Mouse (Mus musculus): ENCODE results near the gene Usp29. TPM values are rescaled to one million over a fixed set of nuclear protein-coding genes. Genes with fewer than 3 reads are reported as not detected.
"Not testable (repeated sequence)": the region's sequence is repeated elsewhere in the genome, so short reads cannot be mapped to it uniquely, and the experiment has no call there.

Gene Usp29
- polyA plus RNA-seq, 1 experiment from 2014 or later, result 32.0 TPM

DNA sequence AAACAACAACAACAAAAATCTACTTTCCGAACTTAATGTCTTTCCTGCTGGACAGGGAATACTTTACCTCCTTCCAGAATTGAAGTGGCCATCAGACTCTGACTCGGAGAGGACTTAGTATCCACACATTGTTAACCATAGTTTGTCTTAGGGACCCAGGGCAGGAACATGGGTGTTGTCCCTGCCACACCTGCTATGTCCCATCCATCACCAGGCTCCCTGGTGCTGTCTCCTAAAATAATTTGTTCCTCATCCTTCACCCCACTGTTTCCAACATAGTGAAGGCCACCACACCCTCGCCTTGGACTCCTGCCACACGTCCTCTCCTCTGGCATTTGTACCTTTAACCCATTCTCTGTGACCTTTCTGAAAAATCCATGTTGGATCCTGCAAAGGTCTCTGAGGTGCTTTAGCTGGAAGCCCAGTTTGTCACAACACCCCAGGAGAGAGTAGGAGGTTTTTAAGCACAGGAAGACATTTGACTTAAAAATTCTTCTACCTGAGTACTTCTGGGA is 26.5 kb downstream of the Usp29 start:
- no peak for ATAC-seq
- no peaks in the 10 kb centered on the region for H3K27me3 ChIP-seq (replicated peaks; ENCODE audit: control insufficient read depth, insufficient read depth, low read length)
- H3K36me3 ChIP-seq (ENCODE audit: control insufficient read depth, insufficient read depth), result no peaks in the 10 kb centered on the region
- WGBS, result 81% methylated on average over 4 of the region's 4 CpGs
- no peak overlapping the region for H3K9ac ChIP-seq (replicated peaks; ENCODE audit: low read depth, low read length)
- H3K4me2 ChIP-seq (ENCODE audit: low read length), result no peak overlapping the region
- H3K4me3 ChIP-seq (replicated peaks; ENCODE audit: low read length), result no peak overlapping the region
- no peaks in the 10 kb centered on the region for H3K4me1 ChIP-seq (replicated peaks; ENCODE audit: control insufficient read depth, insufficient read depth, low read length)
- no peaks in the 10 kb centered on the region for H3K9me3 ChIP-seq (ENCODE audit: control insufficient read depth, low read length)
- no peak overlapping the region for H3K27ac ChIP-seq (ENCODE audit: low read length)

DNA sequence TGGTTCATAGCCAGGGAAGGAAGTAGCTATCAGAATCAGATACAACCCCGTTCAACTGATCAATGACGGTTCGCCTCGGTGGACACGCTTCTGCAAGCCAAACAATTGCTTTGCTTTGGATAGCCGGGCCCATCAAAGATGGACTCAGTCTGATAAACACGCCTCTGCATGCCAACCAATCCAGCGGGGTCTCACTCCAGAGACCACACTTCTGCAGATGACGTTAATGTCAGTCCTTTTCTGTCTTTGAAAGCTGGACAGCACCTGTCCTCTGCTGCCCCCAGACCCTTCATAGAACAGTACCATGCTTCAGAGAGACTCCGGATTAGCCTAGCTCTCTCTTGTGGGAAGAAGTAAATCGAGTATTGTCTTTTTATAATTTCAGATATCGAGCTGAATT is 29.3 kb downstream of the Usp29 start:
- no peak overlapping the region for H3K27ac ChIP-seq (ENCODE audit: low read length)
- no peaks in the 10 kb centered on the region for H3K4me1 ChIP-seq (replicated peaks; ENCODE audit: control insufficient read depth, insufficient read depth, low read length)
- H3K4me3 ChIP-seq (replicated peaks; ENCODE audit: low read length), result no peak overlapping the region
- no peak overlapping the region for H3K9ac ChIP-seq (replicated peaks; ENCODE audit: low read depth, low read length)
- no peaks in the 10 kb centered on the region for H3K27me3 ChIP-seq (replicated peaks; ENCODE audit: control insufficient read depth, insufficient read depth, low read length)
- no peak overlapping the region for H3K4me2 ChIP-seq (ENCODE audit: low read length)
- ATAC-seq, result no peak
- H3K36me3 ChIP-seq (ENCODE audit: control insufficient read depth, insufficient read depth), result no peaks in the 10 kb centered on the region
- WGBS, result 74% methylated on average over 12 of the region's 12 CpGs
- H3K9me3 ChIP-seq (ENCODE audit: control insufficient read depth, low read length), result no peaks in the 10 kb centered on the region

DNA sequence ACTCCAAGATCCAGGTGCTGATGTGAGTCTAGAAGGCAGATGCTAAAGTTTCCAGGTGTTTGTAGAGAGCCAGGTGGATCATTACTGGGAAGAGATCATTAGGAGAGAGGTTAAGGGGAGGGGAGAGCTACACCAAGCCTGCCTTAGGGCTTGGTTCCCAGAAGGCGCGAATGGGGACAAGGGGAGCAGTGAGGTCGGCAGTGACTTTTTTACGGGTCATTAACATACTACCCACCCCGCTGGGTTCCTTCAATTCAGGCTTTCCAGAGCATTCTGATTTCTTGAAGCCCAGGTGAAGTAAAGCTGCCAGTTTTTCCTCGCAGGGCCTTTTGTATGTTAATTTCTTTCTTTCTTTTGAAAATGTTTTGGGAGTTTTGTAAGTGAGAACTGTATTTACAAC is 29.8 kb downstream of the Usp29 start:
- Histone ChIP-seq H3K4me3 (replicated peaks; ENCODE audit: low read length) (no peak overlapping the region), H3K27me3 (replicated peaks; ENCODE audit: control insufficient read depth, insufficient read depth, low read length) (no peaks in the 10 kb centered on the region), H3K4me2 (ENCODE audit: low read length) (no peak overlapping the region), H3K9me3 (ENCODE audit: control insufficient read depth, low read length) (no peaks in the 10 kb centered on the region), H3K27ac (ENCODE audit: low read length) (no peak overlapping the region), H3K9ac (replicated peaks; ENCODE audit: low read depth, low read length) (no peak overlapping the region), H3K4me1 (replicated peaks; ENCODE audit: control insufficient read depth, insufficient read depth, low read length) (no peaks in the 10 kb centered on the region), H3K36me3 (ENCODE audit: control insufficient read depth, insufficient read depth) (no peaks in the 10 kb centered on the region)
- WGBS, result 20% methylated on average over 6 of the region's 6 CpGs
- no peak for ATAC-seq

DNA sequence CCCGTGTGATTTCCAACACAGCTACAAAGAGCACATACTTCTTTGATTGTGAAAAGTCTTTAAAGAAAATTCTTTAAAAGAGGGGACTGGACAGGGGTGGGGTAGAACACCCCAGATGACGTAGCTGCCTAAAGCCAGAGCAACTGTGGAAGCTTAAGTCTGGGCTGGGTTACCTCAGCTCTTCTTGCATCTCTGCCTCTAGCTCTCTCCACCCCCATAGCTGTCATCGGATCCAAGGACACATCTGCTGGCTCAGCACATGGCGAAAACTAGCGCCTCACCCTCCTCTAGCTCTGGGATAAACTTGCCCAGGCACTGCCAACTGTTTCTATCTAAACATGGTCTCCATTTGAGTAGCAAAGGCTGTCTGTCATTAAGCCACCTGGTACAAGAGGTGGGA is 34.9 kb downstream of the Usp29 start:
- Histone ChIP-seq H3K4me3 (replicated peaks; ENCODE audit: low read length) (no peak overlapping the region), H3K36me3 (ENCODE audit: control insufficient read depth, insufficient read depth) (no peaks in the 10 kb centered on the region), H3K9ac (replicated peaks; ENCODE audit: low read depth, low read length) (no peak overlapping the region), H3K4me2 (ENCODE audit: low read length) (no peak overlapping the region), H3K27me3 (replicated peaks; ENCODE audit: control insufficient read depth, insufficient read depth, low read length) (no peaks in the 10 kb centered on the region), H3K4me1 (replicated peaks; ENCODE audit: control insufficient read depth, insufficient read depth, low read length) (no peaks in the 10 kb centered on the region), H3K9me3 (ENCODE audit: control insufficient read depth, low read length) (no peaks in the 10 kb centered on the region), H3K27ac (ENCODE audit: low read length) (no peak overlapping the region)
- WGBS, result 65% methylated on average over 5 of the region's 5 CpGs
- ATAC-seq, result no peak

DNA sequence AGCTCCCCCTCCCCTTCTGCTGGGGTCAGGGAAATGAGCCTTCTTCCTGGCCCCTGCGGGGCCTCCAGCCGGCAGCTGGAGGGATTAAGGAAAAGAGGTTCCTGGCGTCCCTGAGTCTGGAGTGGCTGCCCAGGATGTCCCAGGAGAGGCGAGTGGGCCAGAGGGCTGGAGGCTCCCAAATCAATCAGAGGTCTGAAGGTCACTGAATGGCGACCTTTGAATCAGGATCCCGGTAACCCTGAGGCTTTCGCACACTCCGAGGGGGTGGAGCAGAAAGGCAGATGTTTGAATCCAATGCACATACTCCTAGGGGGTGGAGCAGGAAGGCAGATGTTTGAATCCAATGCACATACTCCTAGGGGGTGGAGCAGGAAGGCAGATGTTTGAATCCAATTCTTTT is 39.9 kb downstream of the Usp29 start:
- Histone ChIP-seq H3K9me3 (ENCODE audit: control insufficient read depth, low read length) (no peaks in the 10 kb centered on the region), H3K36me3 (ENCODE audit: control insufficient read depth, insufficient read depth) (no peaks in the 10 kb centered on the region), H3K4me1 (replicated peaks; ENCODE audit: control insufficient read depth, insufficient read depth, low read length) (no peaks in the 10 kb centered on the region), H3K4me2 (ENCODE audit: low read length) (no peak overlapping the region), H3K9ac (replicated peaks; ENCODE audit: low read depth, low read length) (no peak overlapping the region), H3K27me3 (replicated peaks; ENCODE audit: control insufficient read depth, insufficient read depth, low read length) (no peaks in the 10 kb centered on the region), H3K27ac (ENCODE audit: low read length) (no peak overlapping the region), H3K4me3 (replicated peaks; ENCODE audit: low read length) (no peak overlapping the region)
- WGBS, result 7% methylated on average over 8 of the region's 8 CpGs
- no peak for ATAC-seq

DNA sequence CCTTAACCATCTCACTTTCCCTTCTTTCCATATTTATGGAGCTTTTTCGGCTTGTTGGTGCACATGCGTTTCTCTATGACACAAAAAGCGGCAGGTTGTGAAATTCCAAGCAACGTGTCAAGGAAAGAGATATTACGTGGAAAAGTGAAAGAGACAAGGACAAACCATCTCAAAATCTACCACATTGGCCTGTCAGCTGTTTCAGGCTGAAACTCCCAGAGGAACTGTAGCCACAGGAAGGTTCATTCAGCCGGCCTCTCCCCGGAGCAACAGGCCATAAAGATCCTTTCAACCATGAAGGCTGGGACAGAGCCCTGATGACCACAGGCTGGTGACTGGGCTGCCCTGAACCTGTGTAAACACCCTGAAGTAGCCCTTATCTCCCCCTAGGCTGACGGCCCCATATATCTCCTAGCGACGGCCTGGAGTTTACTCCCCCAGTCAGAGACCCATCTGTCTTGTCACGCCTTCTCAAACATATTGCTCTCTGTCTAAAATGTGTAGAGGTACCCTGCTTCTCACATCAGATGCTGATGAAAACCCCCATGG is 43.6 kb downstream of the Usp29 start:
- not testable (repeated sequence) for H3K27me3 ChIP-seq (replicated peaks; ENCODE audit: control insufficient read depth, insufficient read depth, low read length); H3K4me2 ChIP-seq (ENCODE audit: low read length); H3K9ac ChIP-seq (replicated peaks; ENCODE audit: low read depth, low read length); H3K9me3 ChIP-seq (ENCODE audit: control insufficient read depth, low read length); H3K4me3 ChIP-seq (replicated peaks; ENCODE audit: low read length); H3K27ac ChIP-seq (ENCODE audit: low read length); H3K36me3 ChIP-seq (ENCODE audit: control insufficient read depth, insufficient read depth); ATAC-seq; H3K4me1 ChIP-seq (replicated peaks; ENCODE audit: control insufficient read depth, insufficient read depth, low read length)
- 75% methylated on average over 11 of the region's 11 CpGs for WGBS

DNA sequence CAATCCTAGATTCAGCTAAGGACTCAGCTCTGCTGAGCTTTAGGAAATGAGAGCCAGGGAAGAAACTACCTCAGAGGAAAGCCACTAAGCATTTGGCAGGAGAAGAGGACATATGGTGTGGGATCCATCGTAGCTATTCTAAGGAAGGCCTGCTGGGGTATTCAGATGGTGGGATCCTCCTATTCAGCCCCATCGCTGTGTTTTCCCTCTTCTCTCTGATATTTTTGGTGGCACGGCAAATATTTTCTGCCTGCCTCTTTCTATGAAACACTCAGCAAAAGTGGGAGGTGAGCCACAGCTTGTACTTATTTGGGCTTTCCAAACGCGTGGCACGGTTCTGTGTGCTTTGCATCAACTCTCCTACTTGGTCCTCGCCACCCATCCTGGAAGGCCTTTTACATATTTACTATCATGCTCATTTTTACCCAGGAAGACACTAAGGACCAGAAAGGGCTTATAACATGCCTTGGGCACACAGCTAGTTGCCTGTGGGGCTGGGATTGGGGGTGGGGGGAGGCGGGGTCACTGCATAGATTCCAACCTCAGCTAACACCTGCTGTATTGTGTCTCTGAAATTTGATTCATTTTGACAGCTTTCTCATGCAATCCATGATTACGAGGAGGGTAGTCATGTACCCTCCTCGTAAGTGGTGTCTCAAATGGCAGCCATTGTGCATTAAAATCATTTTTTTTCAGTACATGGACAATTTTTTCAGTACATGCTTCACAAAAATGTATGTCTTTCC is 46.1 kb downstream of the Usp29 start:
- H3K27ac ChIP-seq (ENCODE audit: low read length), result 0 out of 2 replicates have a peak overlapping the region, but pooled peaks have one; percentile 39
- peak; percentile 76 for ATAC-seq

DNA sequence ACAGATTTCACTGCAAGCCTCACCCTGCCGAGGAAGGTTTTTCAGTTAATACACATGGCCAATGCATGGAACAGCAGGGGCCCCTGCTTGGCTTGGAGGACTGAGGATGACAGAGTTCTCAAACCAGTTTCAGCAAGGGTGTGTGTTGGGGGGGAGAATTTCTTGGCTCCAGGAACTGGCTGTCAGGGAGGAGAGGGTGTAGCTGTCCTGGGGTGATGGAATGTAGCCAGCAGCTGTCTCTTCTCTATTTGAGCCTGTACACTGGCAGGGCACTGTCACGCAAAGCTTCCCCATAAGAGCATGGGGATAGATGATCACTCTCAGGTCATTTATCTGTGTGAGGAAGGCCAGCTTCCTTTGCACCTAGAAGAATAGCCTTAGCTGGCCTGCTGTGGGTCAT is 46.7 kb downstream of the Usp29 start:
- H3K9me3 ChIP-seq (ENCODE audit: control insufficient read depth, low read length), result no peaks in the 10 kb centered on the region
- no peak overlapping the region for H3K4me3 ChIP-seq (replicated peaks; ENCODE audit: low read length)
- WGBS, result 50% methylated on average over 2 of the region's 2 CpGs
- no peak overlapping the region for H3K27ac ChIP-seq (ENCODE audit: low read length)
- H3K4me2 ChIP-seq (ENCODE audit: low read length), result no peak overlapping the region
- H3K27me3 ChIP-seq (replicated peaks; ENCODE audit: control insufficient read depth, insufficient read depth, low read length), result no peaks in the 10 kb centered on the region
- peaks cover 16% of the 10 kb centered on the region for H3K4me1 ChIP-seq (replicated peaks; ENCODE audit: control insufficient read depth, insufficient read depth, low read length)
- H3K36me3 ChIP-seq (ENCODE audit: control insufficient read depth, insufficient read depth), result no peaks in the 10 kb centered on the region
- H3K9ac ChIP-seq (replicated peaks; ENCODE audit: low read depth, low read length), result no peak overlapping the region
- ATAC-seq, result no peak

More for the DNA sequence above, 46.1 kb downstream of the Usp29 start:
- H3K4me2 ChIP-seq (ENCODE audit: low read length), result no peak overlapping the region
- H3K9me3 ChIP-seq (ENCODE audit: control insufficient read depth, low read length), result no peaks in the 10 kb centered on the region
- 76% methylated on average over 10 of the region's 10 CpGs for WGBS
- peaks cover 12% of the 10 kb centered on the region for H3K4me1 ChIP-seq (replicated peaks; ENCODE audit: control insufficient read depth, insufficient read depth, low read length)
- no peak overlapping the region for H3K4me3 ChIP-seq (replicated peaks; ENCODE audit: low read length)
- H3K36me3 ChIP-seq (ENCODE audit: control insufficient read depth, insufficient read depth), result no peaks in the 10 kb centered on the region
- no peaks in the 10 kb centered on the region for H3K27me3 ChIP-seq (replicated peaks; ENCODE audit: control insufficient read depth, insufficient read depth, low read length)
- H3K9ac ChIP-seq (replicated peaks; ENCODE audit: low read depth, low read length), result no peak overlapping the region

DNA sequence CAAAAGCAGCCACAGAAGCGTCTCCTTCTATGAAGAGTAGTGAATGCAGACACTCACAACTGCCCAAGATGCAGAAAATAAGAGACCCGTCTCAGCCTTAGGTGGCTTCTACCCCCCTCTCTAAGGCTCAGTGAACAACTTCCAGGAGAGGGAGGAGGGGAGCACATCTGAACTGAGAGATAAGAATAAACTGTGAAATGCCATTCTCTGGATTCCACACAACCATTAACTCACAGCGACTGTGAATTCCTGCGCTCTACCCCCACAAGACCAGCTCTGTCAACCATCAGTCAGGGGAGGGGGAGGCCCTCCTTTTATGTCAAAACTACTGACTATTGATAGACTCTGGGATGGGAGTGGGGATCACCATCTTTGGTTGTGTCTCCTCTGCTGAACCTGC is 47.3 kb downstream of the Usp29 start:
- no peak overlapping the region for H3K4me2 ChIP-seq (ENCODE audit: low read length)
- H3K4me1 ChIP-seq (replicated peaks; ENCODE audit: control insufficient read depth, insufficient read depth, low read length), result peaks cover 16% of the 10 kb centered on the region
- H3K27ac ChIP-seq (ENCODE audit: low read length), result no peak overlapping the region
- no peak overlapping the region for H3K9ac ChIP-seq (replicated peaks; ENCODE audit: low read depth, low read length)
- no peak for ATAC-seq
- WGBS, result 67% methylated on average over 4 of the region's 4 CpGs
- no peaks in the 10 kb centered on the region for H3K27me3 ChIP-seq (replicated peaks; ENCODE audit: control insufficient read depth, insufficient read depth, low read length)
- no peak overlapping the region for H3K4me3 ChIP-seq (replicated peaks; ENCODE audit: low read length)
- no peaks in the 10 kb centered on the region for H3K36me3 ChIP-seq (ENCODE audit: control insufficient read depth, insufficient read depth)
- no peaks in the 10 kb centered on the region for H3K9me3 ChIP-seq (ENCODE audit: control insufficient read depth, low read length)

Data from forebrain, embryonic 16.5 days (tissue).